Mouse (Mus musculus): ENCODE measurements at regions not wholly inside any gene's neighbourhood (a gene's known extent, or its start where the extent isn't known, plus 50 kb on each side); places are given as distances from the start of the nearest gene placed in this dataset.

- no peak for DNase-seq (ENCODE audit: low spot score)
These were observed 215.6 kb upstream of the Tll1 start for GRCm38 (mm10) chr8:64421502-64422199.

- DNase-seq (ENCODE audit: low spot score) = no peak
These were observed 206.6 kb upstream of the Tll1 start for GRCm38 (mm10) chr8:64412488-64413188.

GRCm38 (mm10) chr8:64406775-64407490, 200.9 kb upstream of the Tll1 start:
- no peak for DNase-seq (ENCODE audit: low spot score)

- DNase-seq (ENCODE audit: low spot score) = no peak
These were observed 193.5 kb upstream of the Tll1 start for GRCm38 (mm10) chr8:64399554-64399953.

- no peak for DNase-seq (ENCODE audit: low spot score)
These were observed 191.8 kb upstream of the Tll1 start for GRCm38 (mm10) chr8:64397876-64398275.

GRCm38 (mm10) chr8:64395816-64396215, 189.7 kb upstream of the Tll1 start:
- DNase-seq (ENCODE audit: low spot score) = no peak

- DNase-seq (ENCODE audit: low spot score) = no peak
These were observed 183.4 kb upstream of the Tll1 start for GRCm38 (mm10) chr8:64389488-64389887.

GRCm38 (mm10) chr8:64388299-64388698, 182.2 kb upstream of the Tll1 start:
- DNase-seq (ENCODE audit: low spot score) = no peak

- DNase-seq (ENCODE audit: low spot score) = no peak
These were observed 173.8 kb upstream of the Tll1 start for GRCm38 (mm10) chr8:64379732-64380349.

- no peak for DNase-seq (ENCODE audit: low spot score)
These were observed 171.8 kb upstream of the Tll1 start for GRCm38 (mm10) chr8:64377830-64378229.

- DNase-seq (ENCODE audit: low spot score) = no peak
These were observed 169.4 kb upstream of the Tll1 start for GRCm38 (mm10) chr8:64375509-64375908.

GRCm38 (mm10) chr8:64374980-64375379, 168.9 kb upstream of the Tll1 start:
- no peak for DNase-seq (ENCODE audit: low spot score)

- no peak for DNase-seq (ENCODE audit: low spot score)
These were observed 163.9 kb upstream of the Tll1 start for GRCm38 (mm10) chr8:64369973-64370372.

GRCm38 (mm10) chr8:64367906-64368305, 161.8 kb upstream of the Tll1 start:
- no peak for DNase-seq (ENCODE audit: low spot score)

- no peak for DNase-seq (ENCODE audit: low spot score)
These were observed 160.8 kb upstream of the Tll1 start for GRCm38 (mm10) chr8:64366974-64367266.

- no peak for DNase-seq (ENCODE audit: low spot score)
These were observed 160.3 kb upstream of the Tll1 start for GRCm38 (mm10) chr8:64366226-64366973.

GRCm38 (mm10) chr8:64357092-64357491, 151.0 kb upstream of the Tll1 start:
- DNase-seq (ENCODE audit: low spot score) = no peak

- DNase-seq (ENCODE audit: low spot score) = no peak
These were observed 142.1 kb upstream of the Tll1 start for GRCm38 (mm10) chr8:64348082-64348646.

GRCm38 (mm10) chr8:64347490-64347889, 141.4 kb upstream of the Tll1 start:
- no peak for DNase-seq (ENCODE audit: low spot score)

GRCm38 (mm10) chr8:64346428-64346827, 140.4 kb upstream of the Tll1 start:
- DNase-seq (ENCODE audit: low spot score) = no peak

GRCm38 (mm10) chr8:64344933-64345332, 138.9 kb upstream of the Tll1 start:
- DNase-seq (ENCODE audit: low spot score) = no peak

- DNase-seq (ENCODE audit: low spot score) = no peak
These were observed 137.5 kb upstream of the Tll1 start for GRCm38 (mm10) chr8:64343600-64343999.

Measured in left cerebral cortex, adult 11 months (tissue).